In genomic region chr6:117917576-117917975, GRCm38 (mm10) we compare ENCODE assay signal across 8 mouse cellular contexts. TPM values are rescaled to one million over a fixed set of nuclear protein-coding genes. Genes with fewer than 3 reads are reported as not detected.
A peak's percentile ranks its signal among the peaks of the same experiment; 100 is the strongest.
DNase-seq lines count a peak whose midpoint lies in the region; ATAC-seq and TF ChIP-seq lines count a peak whose summit lies in the region.

No protein-coding gene starts in this region.

- peak; percentile 50 for DNase-seq in G1E (ENCODE audit: low spot score)
- DNase-seq in brain, embryonic 14.5 days (ENCODE audit: low read depth), result peak; percentile 82
- DNase-seq in heart, postnatal 25 days (ENCODE audit: low spot score), result peak; percentile 54
- peak; percentile 32 to 50 for DNase-seq in layer of hippocampus, postnatal 10 days (ENCODE audit: low spot score in 2 of 2)
- DNase-seq in right cerebral cortex, adult 2 months (ENCODE audit: low spot score in 2 of 2), result peak; percentile 52 to 58
- DNase-seq in urinary bladder, adult 2 months (ENCODE audit: low spot score), result peak; percentile 47

- peak overlapping the region; percentile 92 for H3K4me2 ChIP-seq in forebrain, embryonic 13.5 days

- peaks cover 64% of the 10 kb centered on the region for H3K36me3 ChIP-seq in G1E (replicated peaks)
- H3K36me3 ChIP-seq in forebrain, embryonic 13.5 days (ENCODE audit: poor library complexity, severe bottlenecking), result 0 out of 2 replicates have a peak, but pooled peaks cover 1% of the 10 kb centered on the region
- H3K36me3 ChIP-seq in macrophage (ENCODE audit: inconsistent target), result peaks cover 11% of the 10 kb centered on the region; the same call in 1 of the 2 replicates

- intact Hi-C loops in heart, postnatal 25 days (cut with DNase I), result loop anchor here (2.0 kb wide), 1 partner anchor 37 kb away; no protein-coding TSS in a partner anchor

- H3K27ac ChIP-seq in forebrain, embryonic 13.5 days, result peak overlapping the region; percentile 83
- peak overlapping the region; percentile 87 for H3K27ac ChIP-seq in macrophage

- H3K9me3 ChIP-seq in G1E (replicated peaks), result no peaks in the 10 kb centered on the region
- no peaks in the 10 kb centered on the region for H3K9me3 ChIP-seq in forebrain, embryonic 13.5 days (replicated peaks)

- H3K27me3 ChIP-seq in G1E (ENCODE audit: insufficient read depth, low read length), result no peaks in the 10 kb centered on the region
- no peaks in the 10 kb centered on the region for H3K27me3 ChIP-seq in forebrain, embryonic 13.5 days

- TF ChIP-seq POLR2A in brain, embryonic 14.5 days (IDR thresholded peaks at IDR 0.05; ENCODE audit: borderline replicate concordance, extremely low read depth, insufficient read depth, insufficient read length, poor library complexity, severe bottlenecking), result no peak

- WGBS in forebrain, embryonic 13.5 days, result 1% methylated on average over 21 of the region's 21 CpGs
- WGBS in macrophage (ENCODE audit: missing documents), result under 1% methylated on average over 21 of the region's 21 CpGs

- peak; percentile 35; the same call in 1 of the 2 replicates for ATAC-seq in G1E (ENCODE audit: extremely low read depth, insufficient number of reproducible peaks, low FRiP score, poor library complexity, severe bottlenecking)
- peak; percentile 74 for ATAC-seq in forebrain, embryonic 13.5 days

- H3K4me1 ChIP-seq in G1E (ENCODE audit: insufficient read depth, low read depth, low read length), result peaks cover 57% of the 10 kb centered on the region
- H3K4me1 ChIP-seq in forebrain, embryonic 13.5 days, result peaks cover 51% of the 10 kb centered on the region

- TF ChIP-seq CTCF in G1E (IDR thresholded peaks at IDR 0.05; ENCODE audit: low read depth, low read length), result no peak
- TF ChIP-seq CTCF in brain, embryonic 14.5 days (IDR thresholded peaks at IDR 0.05; ENCODE audit: borderline replicate concordance, extremely low read depth, insufficient read depth, insufficient read length), result no peak

- H3K9ac ChIP-seq in forebrain, embryonic 13.5 days, result peak overlapping the region; percentile 83

- peak overlapping the region; percentile 77 for H3K4me3 ChIP-seq in G1E (ENCODE audit: low read depth, low read length)
- H3K4me3 ChIP-seq in forebrain, embryonic 13.5 days, result peak overlapping the region; percentile 69
- H3K4me3 ChIP-seq in macrophage (ENCODE audit: inconsistent target), result peak overlapping the region; percentile 70

- H3K79me2 ChIP-seq in macrophage (ENCODE audit: inconsistent target), result peaks cover 97% of the 10 kb centered on the region

RNA-seq across cellular contexts. Expression of gene Hnrnpf, which starts 17.5 kb away (rescaled TPM):
- total RNA-seq in G1E (2014; fragmentation: Nextera tagmentation) (483 and 552 TPM in 2 replicates), G1E (2017) (1,860 and 1,876 TPM in 2 replicates)
- polyA plus RNA-seq in G1E (2012) (171 and 204 TPM in 2 replicates), macrophage (2018) (406 to 706 TPM (median 525 TPM) in 3 replicates)
- polyA plus RNA-seq in brain, embryonic 14.5 days (2012; rRNA removed), result 240 and 265 TPM in 2 replicates
- polyA plus RNA-seq in forebrain, embryonic 13.5 days (2015; fragmentation: Nextera tagmentation; extraction: Ambion mirVana), result 514 and 545 TPM in 2 replicates
- 100 to 1,000 TPM; 192 to 213 TPM for total RNA-seq in heart, postnatal 25 days (2021)
- total RNA-seq in layer of hippocampus, postnatal 10 days (2021), result 100 to 1,000 TPM; 157 to 164 TPM
- 100 to 1,000 TPM in 25 of 26 experiments, 10 to 100 TPM in 1; 89.6 to 241 (median 173) TPM for total RNA-seq in macrophage (2018; cell fraction: chromatin; rRNA removed)
- 100 to 1,000 TPM; 364 to 516 (median 421) TPM for total RNA-seq in macrophage (2018; cell fraction: cytosol; rRNA removed)
- 100 to 1,000 TPM; 174 to 339 (median 272) TPM for total RNA-seq in macrophage (2018; cell fraction: nucleus; rRNA removed)
- polyA plus RNA-seq in urinary bladder, adult 2 months (2012; rRNA removed), result 285 and 328 TPM in 2 replicates

RNA-seq across cellular contexts. Expression of gene Fxyd4, which starts 19.9 kb away (rescaled TPM):
- not detected in 2 replicates for total RNA-seq in G1E (2014; fragmentation: Nextera tagmentation)
- total RNA-seq in G1E (2017), result 0.46 TPM in 1 of 2 replicates, not detected in the other
- not detected in 2 replicates for polyA plus RNA-seq in G1E (2012)
- polyA plus RNA-seq in brain, embryonic 14.5 days (2012; rRNA removed), result not detected in 2 replicates
- 3.0 and 4.1 TPM in 2 replicates for polyA plus RNA-seq in forebrain, embryonic 13.5 days (2015; fragmentation: Nextera tagmentation; extraction: Ambion mirVana)
- not detected for total RNA-seq in heart, postnatal 25 days (2021)
- total RNA-seq in layer of hippocampus, postnatal 10 days (2021), result not detected
- not detected for total RNA-seq in macrophage (2018; cell fraction: chromatin; rRNA removed)
- total RNA-seq in macrophage (2018; cell fraction: cytosol; rRNA removed), result not detected
- not detected for total RNA-seq in macrophage (2018; cell fraction: nucleus; rRNA removed)
- polyA plus RNA-seq in macrophage (2018), result not detected in 3 replicates
- polyA plus RNA-seq in urinary bladder, adult 2 months (2012; rRNA removed), result 5.7 and 7.0 TPM in 2 replicates

RNA-seq across cellular contexts. Expression of gene Zfp239, which starts 55.7 kb away (rescaled TPM):
- total RNA-seq in G1E (2014; fragmentation: Nextera tagmentation) (23.9 and 30.3 TPM in 2 replicates), G1E (2017) (17.8 and 19.9 TPM in 2 replicates)
- polyA plus RNA-seq in G1E (2012) (3.5 and 6.4 TPM in 2 replicates), macrophage (2018) (0.40 to 0.84 TPM (median 0.42 TPM) in 3 replicates)
- polyA plus RNA-seq in brain, embryonic 14.5 days (2012; rRNA removed), result 9.0 and 10.6 TPM in 2 replicates
- polyA plus RNA-seq in forebrain, embryonic 13.5 days (2015; fragmentation: Nextera tagmentation; extraction: Ambion mirVana), result 15.1 and 17.1 TPM in 2 replicates
- total RNA-seq in heart, postnatal 25 days (2021), result under 1 TPM; 0.16 to 0.25 TPM
- total RNA-seq in layer of hippocampus, postnatal 10 days (2021), result 10 to 100 TPM; 26.4 to 29.1 TPM
- total RNA-seq in macrophage (2018; cell fraction: chromatin; rRNA removed), result 1 to 10 TPM in 2 of 26 experiments, under 1 TPM in 8, not detected in 16; 0.23 to 1.9 (median 0.70) TPM
- under 1 TPM; 0.10 to 0.65 (median 0.20) TPM for total RNA-seq in macrophage (2018; cell fraction: cytosol; rRNA removed)
- total RNA-seq in macrophage (2018; cell fraction: nucleus; rRNA removed), result 1 to 10 TPM in 1 of 26 experiments, under 1 TPM in 10, not detected in 15; 0.17 to 1.2 (median 0.36) TPM
- polyA plus RNA-seq in urinary bladder, adult 2 months (2012; rRNA removed), result 2.0 and 2.1 TPM in 2 replicates

Comparison
In these comparisons a context has a peak if more than half of its experiments do, and no peak if none do; other contexts are left out.
1. Peak in every context shown above with its lines: DNase-seq, ATAC-seq, H3K4me3 ChIP-seq and H3K27ac ChIP-seq.